Mouse (Mus musculus): ENCODE results near the gene Lmcd1. TPM values are rescaled to one million over a fixed set of nuclear protein-coding genes. Genes with fewer than 3 reads are reported as not detected.

Lmcd1 gene
- total and polyA plus RNA-seq, 3 experiments = not detected

DNA sequence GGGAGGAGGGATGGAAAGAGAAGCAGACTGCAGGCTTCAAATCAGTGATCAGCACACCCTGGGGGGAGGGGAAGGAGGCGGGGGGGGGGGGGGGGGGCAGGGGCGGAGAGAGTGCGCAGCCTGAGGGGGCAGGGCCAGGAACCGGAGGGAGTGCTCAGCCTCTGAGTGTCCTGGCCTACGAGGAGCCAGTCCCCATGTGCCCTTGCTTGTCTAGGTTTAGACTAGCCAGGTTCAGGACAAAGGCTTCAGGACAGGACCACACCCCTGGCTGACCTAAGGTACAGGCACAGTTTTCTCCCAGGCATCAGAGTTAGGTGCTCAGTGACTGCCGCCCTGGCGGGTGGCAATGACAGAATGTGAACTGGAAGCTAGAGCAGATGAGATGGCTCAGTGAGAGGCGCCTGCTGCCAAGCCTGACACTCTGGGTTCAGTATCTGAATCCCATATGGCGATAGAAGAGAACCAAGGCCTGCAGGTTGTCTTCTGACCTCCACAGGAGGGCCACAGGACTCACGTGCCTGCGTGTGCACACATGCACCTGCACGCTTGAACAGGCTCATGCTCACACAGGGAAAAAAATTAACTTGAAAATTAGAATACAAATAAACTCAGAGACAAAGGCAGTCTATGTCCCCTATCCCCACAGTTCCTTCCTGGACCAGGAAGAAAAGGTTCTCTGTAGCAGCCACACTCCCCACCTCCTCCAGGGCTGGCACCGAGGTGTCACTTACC lies 102.3 kb downstream of the Lmcd1 start:
- no peak for TF ChIP-seq TBP (IDR thresholded peaks at IDR 0.05; ENCODE audit: low read depth, low read length)
- TF ChIP-seq SIN3A (IDR thresholded peaks at IDR 0.05; ENCODE audit: low read length) = no peak
- no peak for TF ChIP-seq GATA1 (IDR thresholded peaks at IDR 0.05; ENCODE audit: low read depth, low read length)
- TF ChIP-seq CTCF (IDR thresholded peaks at IDR 0.05 in 2 of 3, conservative IDR thresholded peaks at IDR 0.05 in 1 of 3; ENCODE audit: control insufficient read depth in 1 of 3, insufficient read depth in 1 of 3, low read depth in 2 of 3, low read length in 3 of 3, poor library complexity in 1 of 3, severe bottlenecking in 1 of 3) = no peak
- Histone ChIP-seq H3K27ac (ENCODE audit: control insufficient read depth, low read depth, low read length) (no peak overlapping the region), H3K9ac (ENCODE audit: control insufficient read depth, low read depth, low read length, poor library complexity, severe bottlenecking) (no peak overlapping the region), H3K4me1 (ENCODE audit: control insufficient read depth in 1 of 2, insufficient read depth in 2 of 2, low read length in 2 of 2) (no peaks in the 10 kb centered on the region), H3K9me3 (replicated peaks; ENCODE audit: insufficient read depth, low read length) (no peaks in the 10 kb centered on the region), H3K79me2 (ENCODE audit: control insufficient read depth, insufficient read depth, low read length, poor library complexity) (no peaks in the 10 kb centered on the region), H3K27me3 (ENCODE audit: control insufficient read depth in 1 of 2, insufficient read depth in 2 of 2, low read length in 2 of 2) (no peaks in the 10 kb centered on the region), H3K4me3 (ENCODE audit: control insufficient read depth in 1 of 2, insufficient read depth in 1 of 2, low read depth in 2 of 2, low read length in 2 of 2) (no peak overlapping the region), H3K36me3 (ENCODE audit: control insufficient read depth in 1 of 2, insufficient read depth in 2 of 2, low read length in 2 of 2) (no peaks in the 10 kb centered on the region)
- no peak for DNase-seq (ENCODE audit: low read depth, low spot score)

DNA sequence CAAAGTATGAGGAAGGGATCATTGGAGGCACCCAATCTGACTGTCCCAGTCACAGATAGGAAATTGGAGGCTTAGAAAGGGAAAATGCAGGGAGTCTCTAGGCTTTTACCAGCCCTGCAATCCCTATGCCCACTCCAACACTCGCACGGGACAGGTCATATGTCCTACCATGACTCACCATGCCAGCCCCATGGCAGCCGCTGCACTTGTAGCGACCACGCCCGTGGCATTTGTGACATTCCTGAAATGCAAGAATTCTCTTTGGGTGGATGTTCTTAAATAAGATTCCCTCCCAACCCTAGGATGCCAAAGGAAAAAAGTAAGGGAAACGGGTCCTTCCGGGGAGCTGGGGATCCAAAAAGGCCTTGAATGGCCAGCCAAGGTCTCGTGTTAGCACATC lies 105.5 kb downstream of the Lmcd1 start:
- H3K36me3 ChIP-seq (ENCODE audit: control insufficient read depth in 1 of 2, insufficient read depth in 2 of 2, low read length in 2 of 2) = no peaks in the 10 kb centered on the region
- no peak overlapping the region for H3K27ac ChIP-seq (ENCODE audit: control insufficient read depth, low read depth, low read length)
- no peak overlapping the region for H3K4me3 ChIP-seq (ENCODE audit: control insufficient read depth in 1 of 2, insufficient read depth in 1 of 2, low read depth in 2 of 2, low read length in 2 of 2)
- H3K79me2 ChIP-seq (ENCODE audit: control insufficient read depth, insufficient read depth, low read length, poor library complexity) = no peaks in the 10 kb centered on the region
- H3K4me1 ChIP-seq (ENCODE audit: control insufficient read depth in 1 of 2, insufficient read depth in 2 of 2, low read length in 2 of 2) = no peaks in the 10 kb centered on the region
- no peaks in the 10 kb centered on the region for H3K9me3 ChIP-seq (replicated peaks; ENCODE audit: insufficient read depth, low read length)
- TF ChIP-seq RAD21 (IDR thresholded peaks at IDR 0.05; ENCODE audit: low read depth, low read length) (no peak), NELFE (IDR thresholded peaks at IDR 0.05; ENCODE audit: low read depth, low read length) (no peak), ZNF384 (IDR thresholded peaks at IDR 0.05; ENCODE audit: low read depth, low read length) (no peak), JUND (IDR thresholded peaks at IDR 0.05; ENCODE audit: low read depth, low read length) (no peak), MAZ (IDR thresholded peaks at IDR 0.05; ENCODE audit: low read depth, low read length) (no peak), CHD2 (IDR thresholded peaks at IDR 0.05; ENCODE audit: low read length) (no peak), MXI1 (IDR thresholded peaks at IDR 0.05; ENCODE audit: low read depth, low read length) (no peak), ZKSCAN1 (IDR thresholded peaks at IDR 0.05; ENCODE audit: low read depth, low read length) (no peak)
- no peaks in the 10 kb centered on the region for H3K27me3 ChIP-seq (ENCODE audit: control insufficient read depth in 1 of 2, insufficient read depth in 2 of 2, low read length in 2 of 2)
- H3K9ac ChIP-seq (ENCODE audit: control insufficient read depth, low read depth, low read length, poor library complexity, severe bottlenecking) = no peak overlapping the region
- no peak for DNase-seq (ENCODE audit: low read depth, low spot score)

Other genes with a start within 250 kb of the Lmcd1 start
- not detected in 2 replicates for gene Ssu2, start 114.3 kb downstream of the Lmcd1 start, total RNA-seq (2012; rRNA removed)
- gene Ssu2, start 114.3 kb downstream of the Lmcd1 start, polyA plus RNA-seq (2012; ENCODE audit: insufficient read depth in 1 of 2, insufficient read length in 2 of 2, low read depth in 1 of 2, low replicate concordance in 2 of 2, missing spikeins in 1 of 2) = not detected
- not detected in 2 replicates for gene Cav3, start 185.7 kb downstream of the Lmcd1 start, total RNA-seq (2012; rRNA removed)
- gene Cav3, start 185.7 kb downstream of the Lmcd1 start, polyA plus RNA-seq (2012; ENCODE audit: insufficient read depth in 1 of 2, insufficient read length in 2 of 2, low read depth in 1 of 2, low replicate concordance in 2 of 2, missing spikeins in 1 of 2) = not detected
- gene Oxtr, start 216.2 kb downstream of the Lmcd1 start, total RNA-seq (2012; rRNA removed) = not detected in 2 replicates
- gene Oxtr, start 216.2 kb downstream of the Lmcd1 start, polyA plus RNA-seq (2012; ENCODE audit: insufficient read depth in 1 of 2, insufficient read length in 2 of 2, low read depth in 1 of 2, low replicate concordance in 2 of 2, missing spikeins in 1 of 2) = under 1 TPM in 1 of 2 experiments, not detected in 1; 0.03 TPM

Measured in MEL (cell line).